Mouse (Mus musculus) embryonic facial prominence, embryonic 10.5 days (tissue): ENCODE measurements around the gene Rexo5. TPM values are rescaled to one million over a fixed set of nuclear protein-coding genes. Genes with fewer than 3 reads are reported as not detected.

Source experiments
- DNase-seq: peaks from one replicate; pipeline ENCODE4 v3.0.0-alpha.2; 2017; ENCODE audit warnings: low spot score
- H3K27ac ChIP-seq: fragments of 300-500 bp; sonication (generic); replicated peaks from 2 replicates; pipeline ENCODE4 v1.5.1; 2016; ENCODE audit warnings: mild to moderate bottlenecking
- H3K27me3 ChIP-seq: fragments of 300-500 bp; sonication (generic); replicated peaks from 2 replicates; pipeline ENCODE4 v1.6.1; 2016; ENCODE audit warnings: low read depth, mild to moderate bottlenecking; ENCODE audit not compliant: poor library complexity, severe bottlenecking
- H3K36me3 ChIP-seq: fragments of 300-500 bp; sonication (generic); replicated peaks from 2 replicates; pipeline ENCODE4 v1.6.1; 2016; ENCODE audit warnings: mild to moderate bottlenecking, moderate library complexity
- H3K4me1 ChIP-seq: fragments of 300-500 bp; sonication (generic); 2 replicates; pipeline ENCODE4 v1.6.1; 2016
- H3K4me3 ChIP-seq: fragments of 300-500 bp; sonication (generic); 2 replicates; pipeline ENCODE4 v1.5.1; 2016; ENCODE audit warnings: mild to moderate bottlenecking, moderate library complexity
- H3K9me3 ChIP-seq: fragments of 300-500 bp; sonication (generic); 2 replicates; pipeline ENCODE4 v1.6.1; 2016; ENCODE audit warnings: mild to moderate bottlenecking
- WGBS: fragments of 180-500 bp; shearing (Covaris S2); methylation state at CpG from one replicate; pipeline ENCODE4 v1.1.7; 2016; 5-methylcytosine and 5-hydroxymethylcytosine counted together
- polyA plus RNA-seq: library from polyadenylated mRNA; unstranded; fragments of >200 nt; fragmentation: Nextera tagmentation; extraction: Ambion mirVana; gene quantifications from 2 replicates; pipeline ENCODE4 v1.2.1, GENCODE M21; 2016

Gene Rexo5
- polyA plus RNA-seq, 1 experiment from 2014 or later = 27.1 TPM

DNA sequence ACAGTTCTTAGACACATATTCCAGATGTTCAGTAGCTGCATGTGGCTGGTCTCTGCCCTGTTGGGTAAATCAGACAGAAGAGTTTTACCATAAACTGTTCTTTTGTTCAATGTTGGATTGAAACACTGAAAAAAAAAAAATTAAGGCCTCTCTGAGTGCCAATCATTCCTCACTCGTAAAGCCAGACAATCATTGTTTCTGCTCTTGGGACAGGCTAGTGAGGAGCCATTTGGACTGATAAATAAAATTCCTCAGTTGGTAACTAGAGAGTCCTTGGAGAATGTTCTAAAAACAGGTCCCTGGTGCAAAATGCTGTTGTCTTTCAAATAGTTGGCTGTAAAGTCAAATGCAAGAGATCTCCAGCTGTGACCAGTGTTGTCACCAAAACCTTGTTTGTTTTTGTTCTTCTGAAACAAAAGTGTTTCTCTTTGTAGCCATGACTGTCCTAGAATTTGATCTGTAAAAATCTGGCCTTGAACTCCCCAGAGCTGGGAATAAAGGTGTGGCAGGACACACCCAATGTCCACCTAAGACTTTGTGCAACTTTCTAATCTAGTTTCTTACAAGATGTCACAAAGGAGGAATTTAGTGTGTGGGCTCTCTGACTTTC, 104.5 kb downstream of the Rexo5 start:
- no peak for DNase-seq
- Histone ChIP-seq H3K4me3 (no peak overlapping the region), H3K36me3 (no peaks in the 10 kb centered on the region), H3K4me1 (peaks cover 24% of the 10 kb centered on the region), H3K9me3 (no peaks in the 10 kb centered on the region), H3K27ac (no peak overlapping the region), H3K27me3 (no peaks in the 10 kb centered on the region)
- WGBS = 70% methylated on average over 1 of the region's 1 CpGs

Other genes starting within 250 kb of the Rexo5 start
- not detected in 2 replicates for gene Acsm2, start 239.7 kb upstream of the Rexo5 start, polyA plus RNA-seq
- gene Acsm1, start 187.0 kb upstream of the Rexo5 start, polyA plus RNA-seq = not detected in 2 replicates
- gene Acsm4, start 104.0 kb upstream of the Rexo5 start, polyA plus RNA-seq = 0.06 and 1.1 TPM in 2 replicates
- 105 and 107 TPM in 2 replicates for gene Thumpd1, start 73.2 kb upstream of the Rexo5 start, polyA plus RNA-seq
- 0.15 TPM in 1 of 2 replicates, not detected in the other for gene Acsm3, start 33.1 kb upstream of the Rexo5 start, polyA plus RNA-seq
- gene Eri2, start 52 bp downstream of the Rexo5 start, polyA plus RNA-seq = 27.4 and 28.1 TPM in 2 replicates
- gene Lyrm1, start 101.9 kb downstream of the Rexo5 start, polyA plus RNA-seq = 8.0 and 8.6 TPM in 2 replicates
- 12.3 and 14.1 TPM in 2 replicates for gene Dcun1d3, start 102.3 kb downstream of the Rexo5 start, polyA plus RNA-seq